Mouse (Mus musculus) CH12.LX (cell line): ENCODE measurements around the gene Brinp3. TPM values are rescaled to one million over a fixed set of nuclear protein-coding genes. Genes with fewer than 3 reads are reported as not detected.

Experiments used
- DNase-seq: peaks from one replicate; pipeline ENCODE4 v3.0.0-alpha.2; 2013; ENCODE audit errors: extremely low read depth
- H3K27ac ChIP-seq: 2 replicates; pipeline ENCODE4 v1.5.1; 2012; ENCODE audit warnings: low read depth, mild to moderate bottlenecking, control low read depth, moderate library complexity; ENCODE audit not compliant: insufficient read depth
- H3K27me3 ChIP-seq: replicated peaks from 2 replicates; pipeline ENCODE3; 2012; ENCODE audit warnings: inconsistent platforms
- H3K36me3 ChIP-seq, 2 experiments: replicated peaks in 1 of 2; 2 replicates each; pipeline versions ENCODE3 to v1.6.1; 2012; ENCODE audit warnings: inconsistent platforms in 1 of 2, low read length in 1 of 2, mild to moderate bottlenecking in 1 of 2, mixed read lengths in 1 of 2, moderate library complexity in 1 of 2; ENCODE audit not compliant: control insufficient read depth in 1 of 2, insufficient read depth in 1 of 2
- H3K4me1 ChIP-seq, 2 experiments: 2 replicates each; pipeline ENCODE4 v1.6.1; 2012; ENCODE audit warnings: inconsistent platforms in 1 of 2, moderate library complexity in 1 of 2; ENCODE audit not compliant: insufficient read depth in 2 of 2, control insufficient read depth in 1 of 2
- H3K4me2 ChIP-seq: 2 replicates; pipeline ENCODE4 v1.6.1; 2012; ENCODE audit warnings: low read depth, mild to moderate bottlenecking, control low read depth; ENCODE audit not compliant: poor library complexity, insufficient read depth, severe bottlenecking
- H3K4me3 ChIP-seq, 3 experiments: fragments of 150-350 bp in 1 of 3; sonication (generic) in 1 of 3; replicated peaks in 1 of 3; 2 replicates each; pipeline versions ENCODE3 to v1.5.1; 2011 to 2012; ENCODE audit warnings: low read depth in 2 of 3, low read length in 2 of 3, mild to moderate bottlenecking in 2 of 3, moderate library complexity in 2 of 3, control low read depth in 1 of 3, improper control_type of control experiment in 1 of 3, inconsistent platforms in 1 of 3, mixed read lengths in 1 of 3; ENCODE audit not compliant: poor library complexity in 1 of 3
- H3K79me2 ChIP-seq: replicated peaks from 2 replicates; pipeline ENCODE4 v1.6.1; 2012; ENCODE audit warnings: mild to moderate bottlenecking, moderate library complexity; ENCODE audit not compliant: control insufficient read depth, poor library complexity, insufficient read depth, severe bottlenecking; ENCODE audit errors: extremely low read depth
- H3K9ac ChIP-seq: 2 replicates; pipeline ENCODE4 v1.6.1; 2012; ENCODE audit warnings: low read depth, mild to moderate bottlenecking, control low read depth, moderate library complexity; ENCODE audit not compliant: insufficient read depth
- H3K9me3 ChIP-seq: replicated peaks from 2 replicates; pipeline ENCODE3; 2012; ENCODE audit warnings: low read length, inconsistent platforms, mixed read lengths
- BHLHE40 ChIP-seq: IDR thresholded peaks from 2 replicates; pipeline ENCODE4 v1.6.1; 2011; ENCODE audit warnings: mild to moderate bottlenecking, low read depth, low read length, improper control_type of control experiment
- CHD2 ChIP-seq: IDR thresholded peaks from 2 replicates; pipeline ENCODE4 v1.6.1; 2011; ENCODE audit warnings: low read length, improper control_type of control experiment
- E2F4 ChIP-seq: IDR thresholded peaks from 2 replicates; pipeline ENCODE4 v1.6.1; 2011; ENCODE audit warnings: low read depth, low read length, improper control_type of control experiment; ENCODE audit not compliant: insufficient replicate concordance
- EP300 ChIP-seq: IDR thresholded peaks from 2 replicates; pipeline ENCODE4 v1.6.1; 2011; ENCODE audit warnings: low read length, improper control_type of control experiment
- JUND ChIP-seq: conservative IDR thresholded peaks from 2 replicates; pipeline ENCODE4 v1.6.1; 2011; ENCODE audit warnings: low read depth, low read length, improper control_type of control experiment
- KAT2A ChIP-seq: IDR thresholded peaks from 2 replicates; pipeline ENCODE4 v1.6.1; 2012; ENCODE audit warnings: low read length, improper control_type of control experiment, inconsistent platforms; ENCODE audit not compliant: insufficient replicate concordance
- MAX ChIP-seq: IDR thresholded peaks from 2 replicates; pipeline ENCODE4 v1.6.1; 2011; ENCODE audit warnings: low read length, improper control_type of control experiment
- MAZ ChIP-seq: IDR thresholded peaks from 2 replicates; pipeline ENCODE4 v1.6.1; 2012; ENCODE audit warnings: low read depth, mild to moderate bottlenecking, inconsistent platforms, low read length, improper control_type of control experiment, moderate library complexity
- MEF2A ChIP-seq: IDR thresholded peaks from 2 replicates; pipeline ENCODE4 v1.6.1; 2014; ENCODE audit warnings: low read depth, mild to moderate bottlenecking, inconsistent platforms, low read length, improper control_type of control experiment, borderline replicate concordance
- MXI1 ChIP-seq: IDR thresholded peaks from 2 replicates; pipeline ENCODE4 v1.6.1; 2011; ENCODE audit warnings: mild to moderate bottlenecking, low read depth, low read length, improper control_type of control experiment
- MYC ChIP-seq: IDR thresholded peaks from 2 replicates; pipeline ENCODE4 v1.6.1; 2011; ENCODE audit warnings: low read depth, mild to moderate bottlenecking, improper control_type of control experiment, low read length
- PAX5 ChIP-seq: IDR thresholded peaks from 2 replicates; pipeline ENCODE4 v1.6.1; 2012; ENCODE audit warnings: low read length, inconsistent platforms, mixed read lengths
- RAD21 ChIP-seq: IDR thresholded peaks from 2 replicates; pipeline ENCODE4 v1.6.1; 2011; ENCODE audit warnings: low read depth, mild to moderate bottlenecking, low read length, improper control_type of control experiment, moderate library complexity
- RCOR1 ChIP-seq: conservative IDR thresholded peaks from 2 replicates; pipeline ENCODE4 v1.6.1; 2012; ENCODE audit warnings: low read depth, mild to moderate bottlenecking, inconsistent platforms, low read length, improper control_type of control experiment
- TBP ChIP-seq: conservative IDR thresholded peaks from 2 replicates; pipeline ENCODE4 v1.6.1; 2011; ENCODE audit warnings: low read depth, low read length, improper control_type of control experiment
- TCF12 ChIP-seq: IDR thresholded peaks from 2 replicates; pipeline ENCODE4 v1.6.1; 2014; ENCODE audit warnings: low read depth, mild to moderate bottlenecking, inconsistent platforms, low read length, improper control_type of control experiment
- UBTF ChIP-seq: IDR thresholded peaks from 2 replicates; pipeline ENCODE4 v1.6.1; 2012; ENCODE audit warnings: low read depth, mild to moderate bottlenecking, inconsistent platforms, low read length, improper control_type of control experiment, moderate library complexity
- ZKSCAN1 ChIP-seq: IDR thresholded peaks from 2 replicates; pipeline ENCODE4 v1.6.1; 2012; ENCODE audit warnings: low read depth, inconsistent platforms, low read length, improper control_type of control experiment, borderline replicate concordance
- ZMIZ1 ChIP-seq: IDR thresholded peaks from 2 replicates; pipeline ENCODE4 v1.6.1; 2012; ENCODE audit warnings: low read depth, mild to moderate bottlenecking, inconsistent platforms, low read length, improper control_type of control experiment
- dilution Hi-C: fragments of 300-500 bp; cut with MboI; formaldehyde crosslinking; loops from 2 replicates; pipeline ENCODE4 v1.14.3; 2020; ENCODE audit warnings: low sequenced_read_pairs; ENCODE audit not compliant: extremely low pct_unique_long_range_greater_than_20kb, extremely low pct_ligation_motif_present
- in situ Hi-C: fragments of 300-500 bp; cut with MboI; formaldehyde crosslinking; loops from 3 replicates; pipeline ENCODE4 v1.14.3; 2019; ENCODE audit warnings: low sequenced_read_pairs, low pct_ligation_motif_present, low pct_unique_long_range_greater_than_20kb, mixed read lengths
- polyA plus RNA-seq: library from polyadenylated mRNA; unstranded; fragments of >175 nt; gene quantifications from 2 replicates; pipeline ENCODE4 v1.2.1, GENCODE M21; 2012; ENCODE audit warnings: low read depth; ENCODE audit not compliant: insufficient read length
- total RNA-seq, 2 experiments: library from RNA; depleted of rRNA; stranded (reverse); fragments of 300-350 nt in 1 of 2; fragments of >200 nt in 1 of 2; gene quantifications; 2 replicates each; pipeline ENCODE4 v1.2.3; 2012 to 2014

Brinp3 gene
- total and polyA plus RNA-seq, 3 experiments = not detected

DNA sequence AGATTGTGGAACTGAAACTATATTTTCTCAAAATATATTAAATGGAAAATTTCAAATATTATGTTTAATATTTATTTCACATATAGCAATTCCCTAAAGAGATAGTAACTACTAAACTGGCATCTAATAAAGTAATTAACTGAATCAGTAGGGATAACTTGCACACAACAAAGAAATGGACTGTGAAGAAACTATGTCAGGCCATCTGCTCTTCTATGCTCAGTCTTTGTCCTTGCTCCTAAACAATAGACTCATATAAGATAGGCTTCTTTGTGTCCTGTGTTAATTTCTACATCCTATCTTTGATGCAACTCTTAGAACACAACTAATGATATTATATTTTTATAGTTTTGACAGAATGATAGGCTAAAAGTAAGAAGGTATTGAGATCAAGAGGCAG lies 256.5 kb downstream of the Brinp3 start:
- H3K4me3 ChIP-seq = no peak overlapping the region
- H3K4me2 ChIP-seq = no peak overlapping the region
- dilution Hi-C loops = no loop called here
- no peaks in the 10 kb centered on the region for H3K36me3 ChIP-seq
- no peaks in the 10 kb centered on the region for H3K79me2 ChIP-seq
- H3K27ac ChIP-seq = no peak overlapping the region
- no peaks in the 10 kb centered on the region for H3K4me1 ChIP-seq
- in situ Hi-C loops = no loop called here
- H3K9me3 ChIP-seq = peaks cover 4% of the 10 kb centered on the region
- no peak for TF ChIP-seq MYC
- no peak for TF ChIP-seq E2F4
- TF ChIP-seq JUND = no peak
- no peak for TF ChIP-seq RAD21
- TF ChIP-seq TBP = no peak
- no peak for TF ChIP-seq KAT2A
- no peak for TF ChIP-seq MEF2A
- TF ChIP-seq EP300 = no peak
- no peak for TF ChIP-seq PAX5
- TF ChIP-seq UBTF = no peak
- no peak for TF ChIP-seq ZMIZ1
- TF ChIP-seq MAZ = no peak
- TF ChIP-seq MAX = no peak
- no peak for TF ChIP-seq ZKSCAN1
- TF ChIP-seq TCF12 = no peak
- TF ChIP-seq RCOR1 = no peak
- TF ChIP-seq MXI1 = no peak
- TF ChIP-seq BHLHE40 = no peak
- no peaks in the 10 kb centered on the region for H3K27me3 ChIP-seq
- H3K9ac ChIP-seq = no peak overlapping the region
- no peak for DNase-seq

GRCm38 (mm10) chr1:146783259-146783658 lies 288.7 kb downstream of the Brinp3 start:
- DNase-seq = no peak
- Histone ChIP-seq H3K79me2 (no peaks in the 10 kb centered on the region), H3K4me3 (no peak overlapping the region), H3K9me3 (peaks cover 12% of the 10 kb centered on the region), H3K4me1 (no peaks in the 10 kb centered on the region), H3K27me3 (no peaks in the 10 kb centered on the region), H3K9ac (no peak overlapping the region), H3K36me3 (no peaks in the 10 kb centered on the region), H3K4me2 (no peak overlapping the region), H3K27ac (no peak overlapping the region)
- in situ Hi-C loops = no loop called here
- dilution Hi-C loops = no loop called here
- TF ChIP-seq KAT2A = no peak
- TF ChIP-seq CHD2 = no peak
- no peak for TF ChIP-seq BHLHE40
